In genomic region chr11:89998996-89999770, GRCm38 (mm10) we compare ENCODE assay signal across 23 mouse cellular contexts. TPM values are rescaled to one million over a fixed set of nuclear protein-coding genes. Genes with fewer than 3 reads are reported as not detected.
"Had no signal": no experiment of that assay in that cellular context is flagged by ENCODE, and none has a peak within 500 bp of the region (broad histone marks: within the 10 kb centered on the region; RNA-seq: fewer than 3 reads in every experiment).

No protein-coding gene starts in this region.

- H3K36me3 ChIP-seq: heart, embryonic 12.5 days; hindbrain, embryonic 13.5 days; hindbrain, embryonic 15.5 days; kidney, embryonic 15.5 days; limb, embryonic 10.5 days; limb, embryonic 12.5 days had no signal

- H3K27me3 ChIP-seq: heart, embryonic 12.5 days; hindbrain, embryonic 15.5 days; kidney, embryonic 15.5 days; limb, embryonic 12.5 days had no signal

- H3K9me3 ChIP-seq: heart, embryonic 12.5 days; hindbrain, embryonic 13.5 days; hindbrain, embryonic 15.5 days; kidney, embryonic 15.5 days; limb, embryonic 10.5 days; limb, embryonic 12.5 days had no signal

- H3K27ac ChIP-seq: hindbrain, embryonic 13.5 days; hindbrain, embryonic 15.5 days; hindbrain, postnatal 0 days; kidney, embryonic 15.5 days; kidney, postnatal 0 days; left cerebral cortex, adult 2 months; limb, embryonic 10.5 days; limb, embryonic 12.5 days; liver, embryonic 14.5 days had no signal

- H3K9ac ChIP-seq: heart, embryonic 12.5 days; hindbrain, embryonic 13.5 days; hindbrain, embryonic 15.5 days; kidney, embryonic 15.5 days; limb, embryonic 12.5 days; liver, embryonic 14.5 days had no signal

- DNase-seq: gastrocnemius, postnatal 14 days; gastrocnemius, postnatal 36 days; heart, adult 18-20 months; heart, postnatal 10 days; heart, postnatal 36 days; kidney, adult 11 months; kidney, adult 2 months; kidney, adult 9 months; kidney, postnatal 14 days; layer of hippocampus, adult 9-11 months had no signal

- H3K4me2 ChIP-seq: heart, embryonic 12.5 days; hindbrain, embryonic 13.5 days; hindbrain, embryonic 15.5 days; kidney, embryonic 15.5 days; limb, embryonic 12.5 days; liver, embryonic 11.5 days had no signal

- H3K4me3 ChIP-seq: heart, embryonic 12.5 days; hindbrain, embryonic 13.5 days; hindbrain, embryonic 15.5 days; kidney, embryonic 15.5 days; left cerebral cortex, adult 2 months; limb, embryonic 10.5 days; limb, embryonic 12.5 days had no signal

- ATAC-seq: hindbrain, postnatal 0 days; intestine, embryonic 16.5 days had no signal

RNA-seq across cellular contexts. Expression of gene Tmem100, which starts 31.0 kb away (rescaled TPM):
- total RNA-seq: hematopoietic stem cell, adult 5-6 weeks had no signal
